Comparison of ENCODE assay signal across 35 mouse cellular contexts in the genomic region with DNA sequence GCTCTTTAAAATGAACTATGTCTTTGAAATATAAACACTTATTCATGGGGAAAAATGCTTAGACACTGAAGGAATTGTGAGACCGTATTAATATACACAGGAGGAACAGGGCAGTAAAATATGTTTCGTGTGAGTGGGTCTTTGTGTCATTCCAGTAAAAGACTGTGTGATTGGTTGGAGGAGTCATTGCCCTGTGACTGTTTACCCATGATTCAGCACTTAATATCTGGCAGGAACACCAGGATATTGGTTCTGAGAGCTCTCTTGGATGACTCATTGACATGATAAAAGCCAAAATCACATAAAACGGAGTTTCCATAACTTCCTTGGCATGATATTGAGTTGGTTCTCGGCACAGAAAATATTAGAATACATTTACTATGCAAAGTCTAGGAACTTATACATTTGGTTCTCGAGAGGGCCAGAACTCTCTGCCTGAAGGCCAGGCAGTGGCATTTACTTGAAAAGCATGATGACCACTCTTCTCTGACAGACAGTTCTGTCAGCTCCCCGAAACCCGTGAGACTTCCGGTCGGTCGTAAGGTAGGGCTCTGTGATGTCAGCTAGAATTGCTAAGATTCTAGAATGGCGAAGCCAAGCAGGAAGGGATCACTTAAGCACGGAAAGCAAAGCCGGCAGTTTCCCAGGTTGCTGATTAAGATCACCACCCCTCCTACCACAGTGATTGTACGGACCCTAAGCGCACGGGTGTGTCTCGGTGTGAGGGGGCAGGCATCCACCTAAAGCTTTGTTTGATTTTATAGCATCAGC. TPM values are rescaled to one million over a fixed set of nuclear protein-coding genes. Genes with fewer than 3 reads are reported as not detected.
DNase-seq lines count a peak whose midpoint lies in the region; ATAC-seq and TF ChIP-seq lines count a peak whose summit lies in the region.
"Had no signal": no experiment of that assay in that cellular context is flagged by ENCODE, and none has a peak within 500 bp of the region (broad histone marks: within the 10 kb centered on the region; RNA-seq: fewer than 3 reads in every experiment).

No protein-coding gene starts in this region.

- no peaks in the 10 kb centered on the region for H3K27me3 ChIP-seq in Patski
- H3K27me3 ChIP-seq: forebrain, embryonic 13.5 days; hindbrain, embryonic 12.5 days had no signal

- no peak for TF ChIP-seq CTCF in Patski (IDR thresholded peaks at IDR 0.05)

- CTCF ChIA-PET in Patski (lab: Charles Lee): interaction anchor here (0.9 to 2.2 kb wide), 3 partner anchors 12 to 448 kb away, joined by 3 to 12 read pairs (median 3); no protein-coding TSS in a partner anchor

- ATAC-seq in Patski: peak; percentile 6
- ATAC-seq: forebrain, embryonic 13.5 days; intestine, embryonic 16.5 days had no signal

- DNase-seq in adrenal gland, postnatal 36 days: peak; percentile 4 to 21
- no peak for DNase-seq in adrenal gland, adult 18-20 months (ENCODE audit: low spot score in 2 of 2)
- peak; percentile 17 for DNase-seq in lung, postnatal 36 days
- no peak for DNase-seq in lung, postnatal 10 days
- DNase-seq in Patski (ENCODE audit: low read depth, low spot score): no peak
- DNase-seq in Muller cell, postnatal 12 days (ENCODE audit: inconsistent ontology term): no peak
- no peak for DNase-seq in yolk sac, embryonic 10.5 days (ENCODE audit: low spot score)
- DNase-seq: adrenal gland, postnatal 25 days; B cell, adult 2 months; cerebellum, adult 2 months; cerebellum, postnatal 14 days; gastrocnemius, postnatal 14 days; heart, postnatal 36 days; kidney, adult 8-10 months; kidney, postnatal 4 days; left cerebral cortex, postnatal 4 days; lung, adult 2 months; midbrain, embryonic 14.5 days; thymus, adult 18-20 months; thymus, postnatal 36 days had no signal

- POLR2A ChIA-PET in Patski (lab: Charles Lee): interaction anchor here (1.6 kb wide), 1 partner anchor 14 kb away, joined by 4 read pairs; no protein-coding TSS in a partner anchor

- in situ Hi-C loops in Patski (cut with MboI; ENCODE audit: low pct_unique_long_range_greater_than_20kb): loop anchor here (5.0 kb wide), 1 partner anchor 234 kb away; no protein-coding TSS in a partner anchor

RNA-seq across cellular contexts. Expression of a gene that starts 31.1 kb away (rescaled TPM):
- total RNA-seq in adrenal gland, postnatal 36 days (2021): not detected
- total RNA-seq in adrenal gland, adult 18-20 months (2021): not detected
- polyA plus RNA-seq in Patski (2021): not detected
- total RNA-seq: adrenal gland, postnatal 25 days; gastrocnemius, postnatal 14 days; granulocyte monocyte progenitor cell, adult 5-6 weeks; heart, postnatal 36 days; layer of hippocampus, adult 8-10 months; layer of hippocampus, postnatal 25 days; left cerebral cortex, adult 8-10 months; left cerebral cortex, postnatal 4 days had no signal
- polyA plus RNA-seq: brain, embryonic 14.5 days; cerebellum, adult 2 months; cortical plate, adult 2 months; embryonic facial prominence, embryonic 14.5 days; forebrain, embryonic 13.5 days; heart, embryonic 11.5 days; heart, embryonic 16.5 days; hindbrain, embryonic 12.5 days; limb, embryonic 14.5 days; liver, embryonic 14.5 days; lung, adult 2 months; midbrain, embryonic 14.5 days; neural tube, embryonic 14.5 days had no signal

Comparison
In these comparisons a context has a peak if more than half of its experiments do, and no peak if none do; other contexts are left out.
1. DNase-seq: peak in adrenal gland, postnatal 36 days (2 of 2) and lung, postnatal 36 days (single experiment); none in adrenal gland, adult 18-20 months (0 of 2), lung, postnatal 10 days (single experiment), Patski (single experiment), Muller cell, postnatal 12 days (single experiment) and yolk sac, embryonic 10.5 days (single experiment).